Mouse (Mus musculus): ENCODE results near the gene Ptges3l. TPM values are rescaled to one million over a fixed set of nuclear protein-coding genes. Genes with fewer than 3 reads are reported as not detected.
"Not testable (repeated sequence)": the region's sequence is repeated elsewhere in the genome, so short reads cannot be mapped to it uniquely, and the experiment has no call there.

Ptges3l gene
- polyA plus RNA-seq, 1 experiment from 2014 or later, result 12.6 TPM

- H3K36me3 ChIP-seq, result peaks cover 24% of the 10 kb centered on the region
- H3K4me1 ChIP-seq, result peaks cover 7% of the 10 kb centered on the region
- H3K4me2 ChIP-seq, result peak overlapping the region; percentile 80
- peak; percentile 20; the same call in 1 of the 2 replicates for ATAC-seq (replicated peaks; ENCODE audit: low FRiP score)
- WGBS, result 3% methylated on average over 11 of the region's 11 CpGs
- peak overlapping the region; percentile 93 for H3K4me3 ChIP-seq (replicated peaks)
- peak overlapping the region; percentile 90 for H3K9ac ChIP-seq
- H3K27me3 ChIP-seq, result no peaks in the 10 kb centered on the region
- no peaks in the 10 kb centered on the region for H3K9me3 ChIP-seq (replicated peaks)
- H3K27ac ChIP-seq, result peak overlapping the region; percentile 70
Measured at GRCm38 (mm10) chr11:101416433-101417100, 8.6 kb downstream of the Ptges3l start.

DNA sequence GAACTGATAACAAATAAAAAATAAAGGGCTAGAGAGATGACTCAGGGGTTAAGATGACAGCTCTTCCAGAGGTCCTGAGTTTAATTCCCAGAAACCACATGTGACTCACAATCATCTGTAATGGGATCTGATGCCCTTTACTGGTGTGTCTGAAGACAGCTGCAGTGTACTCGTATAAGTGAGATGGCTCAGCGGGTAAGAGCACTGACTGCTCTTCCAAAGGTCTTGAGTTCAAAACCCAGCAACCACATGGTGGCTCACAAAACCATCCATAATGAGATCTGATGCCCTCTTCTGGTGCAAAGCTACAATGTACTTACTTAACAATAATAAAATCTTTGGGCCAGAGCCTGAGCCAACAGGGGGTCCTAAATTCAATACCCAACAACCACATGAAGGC is 9.8 kb downstream of the Ptges3l start:
- no peaks in the 10 kb centered on the region for H3K9me3 ChIP-seq (replicated peaks)
- ATAC-seq (replicated peaks; ENCODE audit: low FRiP score), result no peak
- H3K4me3 ChIP-seq (replicated peaks), result no peak overlapping the region
- WGBS, result 80% methylated on average over 2 of the region's 2 CpGs
- no peak overlapping the region for H3K4me2 ChIP-seq
- H3K27ac ChIP-seq, result no peak overlapping the region
- peaks cover 7% of the 10 kb centered on the region for H3K4me1 ChIP-seq
- no peak overlapping the region for H3K9ac ChIP-seq
- H3K36me3 ChIP-seq, result peaks cover 37% of the 10 kb centered on the region
- H3K27me3 ChIP-seq, result no peaks in the 10 kb centered on the region

GRCm38 (mm10) chr11:101395110-101395509 is 30.0 kb downstream of the Ptges3l start:
- Histone ChIP-seq H3K36me3 (no peaks in the 10 kb centered on the region), H3K4me3 (replicated peaks) (no peak overlapping the region), H3K4me2 (no peak overlapping the region), H3K4me1 (0 out of 2 replicates have a peak, but pooled peaks cover 4% of the 10 kb centered on the region), H3K9me3 (replicated peaks) (no peaks in the 10 kb centered on the region), H3K9ac (no peak overlapping the region), H3K27ac (no peak overlapping the region), H3K27me3 (no peaks in the 10 kb centered on the region)
- ATAC-seq (replicated peaks; ENCODE audit: low FRiP score), result peak; percentile 54; the same call in 1 of the 2 replicates
- 1% methylated on average over 8 of the region's 8 CpGs for WGBS

GRCm38 (mm10) chr11:101381817-101382216 is 43.3 kb downstream of the Ptges3l start:
- H3K9ac ChIP-seq, result no peak overlapping the region
- 10% methylated on average over 4 of the region's 4 CpGs for WGBS
- no peaks in the 10 kb centered on the region for H3K27me3 ChIP-seq
- no peaks in the 10 kb centered on the region for H3K36me3 ChIP-seq
- no peaks in the 10 kb centered on the region for H3K9me3 ChIP-seq (replicated peaks)
- H3K27ac ChIP-seq, result no peak overlapping the region
- no peak overlapping the region for H3K4me3 ChIP-seq (replicated peaks)
- H3K4me1 ChIP-seq, result peaks cover 4% of the 10 kb centered on the region
- no peak; the same call in 1 of the 2 replicates for ATAC-seq (replicated peaks; ENCODE audit: low FRiP score)
- H3K4me2 ChIP-seq, result no peak overlapping the region

DNA sequence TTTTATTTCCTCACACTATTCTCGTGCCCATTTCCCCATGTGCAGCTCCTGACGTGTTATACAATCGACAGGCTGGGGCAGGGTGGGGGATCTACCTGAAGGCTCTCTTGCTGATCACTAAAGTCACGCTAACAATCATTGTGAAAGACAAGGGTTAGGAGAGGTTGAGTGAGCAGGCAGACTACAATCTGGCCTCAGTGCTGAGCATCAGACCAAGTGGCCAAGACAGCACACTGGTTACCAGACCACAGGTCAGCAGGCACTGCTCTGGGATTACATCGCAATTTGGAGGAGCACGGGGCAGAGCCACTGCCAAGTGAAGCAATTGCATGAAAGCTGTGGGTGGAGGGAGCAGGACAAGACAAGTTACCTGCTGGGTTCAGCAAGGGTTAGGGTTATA is 46.2 kb downstream of the Ptges3l start:
- no peak for ATAC-seq (replicated peaks; ENCODE audit: low FRiP score)
- no peak overlapping the region for H3K9ac ChIP-seq
- no peak overlapping the region for H3K4me2 ChIP-seq
- H3K4me1 ChIP-seq, result peaks cover 4% of the 10 kb centered on the region
- no peaks in the 10 kb centered on the region for H3K27me3 ChIP-seq
- no peak overlapping the region for H3K4me3 ChIP-seq (replicated peaks)
- no peaks in the 10 kb centered on the region for H3K9me3 ChIP-seq (replicated peaks)
- no peaks in the 10 kb centered on the region for H3K36me3 ChIP-seq
- no peak overlapping the region for H3K27ac ChIP-seq
- 80% methylated on average over 6 of the region's 6 CpGs for WGBS

DNA sequence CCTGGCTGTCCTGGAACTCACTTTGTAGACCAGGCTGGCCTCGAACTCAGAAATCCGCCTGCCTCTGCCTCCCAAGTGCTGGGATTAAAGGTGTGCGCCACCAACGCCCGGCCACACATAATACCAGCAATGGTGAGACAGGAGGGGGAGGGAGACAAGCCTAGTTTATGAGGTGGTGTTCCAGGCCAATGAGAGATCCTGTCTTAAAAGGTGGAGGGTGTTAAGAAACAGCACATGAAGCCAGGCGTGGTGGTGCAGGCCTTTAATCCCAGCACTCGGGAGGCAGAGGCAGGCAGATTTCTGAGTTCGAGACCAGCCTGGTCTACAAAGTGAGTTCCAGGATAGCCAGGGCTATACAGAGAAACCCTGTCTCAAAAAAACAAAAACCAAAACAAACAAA is 46.9 kb downstream of the Ptges3l start:
- not testable (repeated sequence) for H3K27me3 ChIP-seq; H3K9me3 ChIP-seq (replicated peaks); H3K27ac ChIP-seq; H3K4me2 ChIP-seq; H3K9ac ChIP-seq; ATAC-seq (replicated peaks; ENCODE audit: low FRiP score); H3K4me3 ChIP-seq (replicated peaks); H3K4me1 ChIP-seq; H3K36me3 ChIP-seq
- WGBS, result 93% methylated on average over 8 of the region's 8 CpGs

GRCm38 (mm10) chr11:101374421-101374938 is 50.7 kb downstream of the Ptges3l start:
- H3K9ac ChIP-seq, result no peak overlapping the region
- H3K36me3 ChIP-seq, result no peaks in the 10 kb centered on the region
- WGBS, result 73% methylated on average over 7 of the region's 7 CpGs
- no peaks in the 10 kb centered on the region for H3K4me1 ChIP-seq
- H3K9me3 ChIP-seq (replicated peaks), result no peaks in the 10 kb centered on the region
- H3K27ac ChIP-seq, result no peak overlapping the region
- H3K4me3 ChIP-seq (replicated peaks), result no peak overlapping the region
- no peak for ATAC-seq (replicated peaks; ENCODE audit: low FRiP score)
- no peaks in the 10 kb centered on the region for H3K27me3 ChIP-seq
- H3K4me2 ChIP-seq, result no peak overlapping the region

DNA sequence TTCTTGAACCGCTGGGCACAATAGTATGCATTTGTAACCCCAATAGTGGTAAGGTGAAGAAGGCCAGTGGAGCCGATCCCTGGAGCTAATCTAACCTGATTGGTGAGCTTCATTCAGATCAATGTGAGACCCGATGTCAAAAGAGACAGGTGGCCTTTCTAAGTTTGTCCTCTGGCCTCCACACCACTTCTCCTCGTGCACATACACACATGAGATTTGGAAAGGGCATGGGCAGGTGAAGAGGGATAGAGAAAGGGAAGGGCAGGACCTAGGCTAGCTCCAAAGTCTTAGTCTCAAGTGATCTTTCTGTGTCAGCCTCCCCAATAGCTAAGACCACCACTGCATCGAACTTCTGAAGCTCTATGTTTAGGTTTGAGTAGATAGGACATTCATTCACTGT is 55.0 kb downstream of the Ptges3l start:
- Histone ChIP-seq H3K27ac (no peak overlapping the region), H3K4me2 (no peak overlapping the region), H3K9ac (no peak overlapping the region), H3K36me3 (no peaks in the 10 kb centered on the region), H3K4me3 (replicated peaks) (no peak overlapping the region), H3K4me1 (no peaks in the 10 kb centered on the region), H3K9me3 (replicated peaks) (no peaks in the 10 kb centered on the region), H3K27me3 (no peaks in the 10 kb centered on the region)
- 73% methylated on average over 5 of the region's 5 CpGs for WGBS
- no peak for ATAC-seq (replicated peaks; ENCODE audit: low FRiP score)

Small RNA genes within 50 kb of the gene (microRNA-seq; reads per million reads assigned to microRNA genes)
- gene Mir6929, result not detected

Other genes with a start within 250 kb of the Ptges3l start
- 0.78 and 0.82 TPM in 2 replicates for gene Ccr10, start 249.9 kb downstream of the Ptges3l start, polyA plus RNA-seq (2015; fragmentation: Nextera tagmentation; extraction: Ambion mirVana)
- gene Ezh1, start 198.9 kb downstream of the Ptges3l start, polyA plus RNA-seq (2015; fragmentation: Nextera tagmentation; extraction: Ambion mirVana), result 22.9 and 27.0 TPM in 2 replicates
- gene Ramp2, start 179.3 kb downstream of the Ptges3l start, polyA plus RNA-seq (2015; fragmentation: Nextera tagmentation; extraction: Ambion mirVana), result 220 and 232 TPM in 2 replicates
- 135 and 147 TPM in 2 replicates for gene Vps25, start 171.6 kb downstream of the Ptges3l start, polyA plus RNA-seq (2015; fragmentation: Nextera tagmentation; extraction: Ambion mirVana)
- gene Wnk4, start 164.8 kb downstream of the Ptges3l start, polyA plus RNA-seq (2015; fragmentation: Nextera tagmentation; extraction: Ambion mirVana), result 25.5 and 27.2 TPM in 2 replicates
- gene Cntd1, start 146.3 kb downstream of the Ptges3l start, polyA plus RNA-seq (2015; fragmentation: Nextera tagmentation; extraction: Ambion mirVana), result 1.6 and 3.1 TPM in 2 replicates
- gene Coa3, start 146.2 kb downstream of the Ptges3l start, polyA plus RNA-seq (2015; fragmentation: Nextera tagmentation; extraction: Ambion mirVana), result 185 and 195 TPM in 2 replicates
- 162 and 166 TPM in 2 replicates for gene Becn1, start 123.0 kb downstream of the Ptges3l start, polyA plus RNA-seq (2015; fragmentation: Nextera tagmentation; extraction: Ambion mirVana)
- 153 and 156 TPM in 2 replicates for gene Psme3, start 109.1 kb downstream of the Ptges3l start, polyA plus RNA-seq (2015; fragmentation: Nextera tagmentation; extraction: Ambion mirVana)
- 1.7 and 2.0 TPM in 2 replicates for gene Aoc2, start 100.3 kb downstream of the Ptges3l start, polyA plus RNA-seq (2015; fragmentation: Nextera tagmentation; extraction: Ambion mirVana)
- 0.57 and 0.97 TPM in 2 replicates for gene Aoc3, start 94.7 kb downstream of the Ptges3l start, polyA plus RNA-seq (2015; fragmentation: Nextera tagmentation; extraction: Ambion mirVana)
- gene G6pc, start 57.8 kb downstream of the Ptges3l start, polyA plus RNA-seq (2015; fragmentation: Nextera tagmentation; extraction: Ambion mirVana), result 1.1 and 1.2 TPM in 2 replicates
- 83.0 and 87.2 TPM in 2 replicates for gene Aarsd1, start 7.7 kb downstream of the Ptges3l start, polyA plus RNA-seq (2015; fragmentation: Nextera tagmentation; extraction: Ambion mirVana)
- gene Gm27029, start 537 bp downstream of the Ptges3l start, polyA plus RNA-seq (2015; fragmentation: Nextera tagmentation; extraction: Ambion mirVana), result 10.0 and 10.3 TPM in 2 replicates
- 20.4 and 21.7 TPM in 2 replicates for gene Rundc1, start 248 bp downstream of the Ptges3l start, polyA plus RNA-seq (2015; fragmentation: Nextera tagmentation; extraction: Ambion mirVana)
- 369 and 421 TPM in 2 replicates for gene Rpl27, start 17.0 kb upstream of the Ptges3l start, polyA plus RNA-seq (2015; fragmentation: Nextera tagmentation; extraction: Ambion mirVana)
- gene Ifi35, start 23.1 kb upstream of the Ptges3l start, polyA plus RNA-seq (2015; fragmentation: Nextera tagmentation; extraction: Ambion mirVana), result 13.8 and 18.8 TPM in 2 replicates
- gene Rnd2, start 39.7 kb upstream of the Ptges3l start, polyA plus RNA-seq (2015; fragmentation: Nextera tagmentation; extraction: Ambion mirVana), result 9.0 and 11.4 TPM in 2 replicates
- gene Vat1, start 40.9 kb upstream of the Ptges3l start, polyA plus RNA-seq (2015; fragmentation: Nextera tagmentation; extraction: Ambion mirVana), result 31.8 and 37.5 TPM in 2 replicates
- gene Brca1, start 126.6 kb upstream of the Ptges3l start, polyA plus RNA-seq (2015; fragmentation: Nextera tagmentation; extraction: Ambion mirVana), result 12.9 and 14.4 TPM in 2 replicates
- 74.8 and 76.4 TPM in 2 replicates for gene Nbr1, start 126.8 kb upstream of the Ptges3l start, polyA plus RNA-seq (2015; fragmentation: Nextera tagmentation; extraction: Ambion mirVana)
- 5.5 and 5.8 TPM in 2 replicates for gene Tmem106a, start 156.9 kb upstream of the Ptges3l start, polyA plus RNA-seq (2015; fragmentation: Nextera tagmentation; extraction: Ambion mirVana)
- gene Gm11634, start 173.9 kb upstream of the Ptges3l start, polyA plus RNA-seq (2015; fragmentation: Nextera tagmentation; extraction: Ambion mirVana), result not detected in 2 replicates
- gene Rdm1, start 201.9 kb upstream of the Ptges3l start, polyA plus RNA-seq (2015; fragmentation: Nextera tagmentation; extraction: Ambion mirVana), result 35.5 and 41.1 TPM in 2 replicates
- 3.9 and 4.1 TPM in 2 replicates for gene Arl4d, start 240.2 kb upstream of the Ptges3l start, polyA plus RNA-seq (2015; fragmentation: Nextera tagmentation; extraction: Ambion mirVana)

All from kidney, embryonic 15.5 days (tissue).